Mouse (Mus musculus) midbrain, embryonic 13.5 days (tissue): ENCODE data around the gene Pou2f3. TPM values are rescaled to one million over a fixed set of nuclear protein-coding genes. Genes with fewer than 3 reads are reported as not detected.

ENCODE experiments used
- ATAC-seq: fragments of 200-750 bp; cut with Nextera tagmentation; 2 replicates; pipeline ENCODE4 v1.8.0; 2017; ENCODE audit warnings: mild to moderate bottlenecking, moderate TSS enrichment, moderate library complexity
- H3K27ac ChIP-seq: fragments of 300-500 bp; sonication (generic); 2 replicates; pipeline ENCODE4 v1.5.1; 2015; ENCODE audit warnings: inconsistent platforms, mild to moderate bottlenecking, moderate library complexity
- H3K27me3 ChIP-seq: fragments of 300-500 bp; sonication (generic); 2 replicates; pipeline ENCODE4 v1.6.1; 2015; ENCODE audit warnings: mild to moderate bottlenecking, inconsistent platforms
- H3K36me3 ChIP-seq: fragments of 300-500 bp; sonication (generic); 2 replicates; pipeline ENCODE4 v1.6.1; 2015; ENCODE audit warnings: mild to moderate bottlenecking, inconsistent platforms
- H3K4me1 ChIP-seq: fragments of 300-500 bp; sonication (generic); replicated peaks from 2 replicates; pipeline ENCODE4 v1.6.1; 2015; ENCODE audit warnings: inconsistent platforms
- H3K4me2 ChIP-seq: fragments of 300-500 bp; sonication (generic); replicated peaks from 2 replicates; pipeline ENCODE4 v1.6.1; 2015; ENCODE audit warnings: moderate library complexity, mild to moderate bottlenecking, inconsistent platforms
- H3K4me3 ChIP-seq: fragments of 300-500 bp; sonication (generic); replicated peaks from 2 replicates; pipeline ENCODE4 v1.5.1; 2015; ENCODE audit warnings: mild to moderate bottlenecking, inconsistent platforms
- H3K9ac ChIP-seq: fragments of 300-500 bp; sonication (generic); replicated peaks from 2 replicates; pipeline ENCODE4 v1.6.1; 2015; ENCODE audit warnings: mild to moderate bottlenecking, inconsistent platforms
- H3K9me3 ChIP-seq: fragments of 300-500 bp; sonication (generic); 2 replicates; pipeline ENCODE4 v1.6.1; 2016; ENCODE audit warnings: mild to moderate bottlenecking, inconsistent platforms
- whole genome bisulfite sequencing: fragments of 180-500 bp; shearing (Covaris S2); methylation state at CpG from one replicate; pipeline ENCODE4 v1.1.7; 2015; 5-methylcytosine and 5-hydroxymethylcytosine counted together
- polyA plus RNA-seq: library from polyadenylated mRNA; unstranded; fragments of >200 nt; fragmentation: Nextera tagmentation; extraction: Ambion mirVana; gene quantifications from 2 replicates; pipeline ENCODE4 v1.2.1, GENCODE M21; 2015

The Pou2f3 gene
- 0.08 TPM in 1 of 2 replicates, not detected in the other for polyA plus RNA-seq

GRCm38 (mm10) chr9:43210190-43210682 is at the start of gene Pou2f3:
Gene Pou2f3, minus strand, starts transcription at chr9:43210369.
- H3K36me3 ChIP-seq: no peaks in the 10 kb centered on the region
- 0 out of 2 replicates have a peak within 1 kb of the TSS, but pooled peaks have one; percentile 16 for H3K9ac ChIP-seq
- peaks cover 20% of the 10 kb centered on the region for H3K4me1 ChIP-seq
- no peaks in the 10 kb centered on the region for H3K9me3 ChIP-seq
- WGBS: 1% methylated on average over 13 of the region's 13 CpGs
- H3K27ac ChIP-seq: no peak within 1 kb of the TSS
- peak within 1 kb of the TSS; percentile 22 for H3K4me2 ChIP-seq
- peak; percentile 58 for ATAC-seq
- peaks cover 34% of the 10 kb centered on the region for H3K27me3 ChIP-seq
- H3K4me3 ChIP-seq: no peak within 1 kb of the TSS

GRCm38 (mm10) chr9:43253271-43253681 is 43.1 kb upstream of the Pou2f3 start:
- H3K4me1 ChIP-seq: peaks cover 10% of the 10 kb centered on the region
- WGBS: 19% methylated on average over 5 of the region's 5 CpGs
- no peak overlapping the region for H3K4me2 ChIP-seq
- no peaks in the 10 kb centered on the region for H3K27me3 ChIP-seq
- H3K9ac ChIP-seq: no peak overlapping the region
- H3K36me3 ChIP-seq: no peaks in the 10 kb centered on the region
- no peak for ATAC-seq
- no peak overlapping the region for H3K27ac ChIP-seq
- H3K4me3 ChIP-seq: no peak overlapping the region
- H3K9me3 ChIP-seq: no peaks in the 10 kb centered on the region

DNA sequence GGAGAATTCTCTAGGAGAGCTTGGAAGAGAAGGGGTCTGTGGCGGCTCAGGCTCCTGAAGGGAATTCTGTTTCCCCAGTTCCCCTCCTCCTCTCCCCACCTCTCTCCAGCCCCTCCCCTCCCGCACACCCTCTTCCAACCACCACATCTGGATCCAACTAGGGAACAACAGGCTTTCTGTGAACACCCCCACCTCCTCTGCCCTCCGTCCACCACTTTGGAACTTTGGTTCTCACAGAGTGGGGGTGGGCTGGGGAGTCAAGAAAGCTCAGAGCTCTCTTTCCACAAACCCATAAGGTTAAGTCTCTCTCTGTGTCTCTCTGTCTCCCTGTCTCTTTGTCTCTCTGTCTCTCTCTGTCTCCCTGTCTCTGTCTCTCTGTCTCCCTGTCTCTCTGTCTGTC is 42.6 kb upstream of the Pou2f3 start:
- no peak overlapping the region for H3K27ac ChIP-seq
- no peaks in the 10 kb centered on the region for H3K9me3 ChIP-seq
- no peak overlapping the region for H3K9ac ChIP-seq
- 51% methylated on average over 3 of the region's 3 CpGs for WGBS
- H3K36me3 ChIP-seq: no peaks in the 10 kb centered on the region
- H3K4me1 ChIP-seq: peaks cover 10% of the 10 kb centered on the region
- H3K4me3 ChIP-seq: no peak overlapping the region
- no peak for ATAC-seq
- no peaks in the 10 kb centered on the region for H3K27me3 ChIP-seq
- no peak overlapping the region for H3K4me2 ChIP-seq

- H3K27ac ChIP-seq: no peak overlapping the region
- no peaks in the 10 kb centered on the region for H3K9me3 ChIP-seq
- no peaks in the 10 kb centered on the region for H3K27me3 ChIP-seq
- no peak for ATAC-seq
- no peak overlapping the region for H3K4me3 ChIP-seq
- H3K9ac ChIP-seq: no peak overlapping the region
- no peaks in the 10 kb centered on the region for H3K36me3 ChIP-seq
- H3K4me1 ChIP-seq: peaks cover 10% of the 10 kb centered on the region
- no peak overlapping the region for H3K4me2 ChIP-seq
- WGBS: 93% methylated on average over 2 of the region's 2 CpGs
These were observed 41.6 kb upstream of the Pou2f3 start for GRCm38 (mm10) chr9:43251786-43252185.

- no peak for ATAC-seq
- 57% methylated on average over 10 of the region's 10 CpGs for WGBS
These were observed 36.6 kb upstream of the Pou2f3 start for GRCm38 (mm10) chr9:43246738-43247180.

GRCm38 (mm10) chr9:43245801-43246570 is 35.8 kb upstream of the Pou2f3 start:
- Histone ChIP-seq H3K4me1 (no peaks in the 10 kb centered on the region), H3K4me3 (no peak overlapping the region), H3K9ac (no peak overlapping the region), H3K36me3 (no peaks in the 10 kb centered on the region), H3K9me3 (no peaks in the 10 kb centered on the region), H3K27ac (no peak overlapping the region), H3K4me2 (no peak overlapping the region), H3K27me3 (0 out of 2 replicates have a peak, but pooled peaks cover 3% of the 10 kb centered on the region)
- 86% methylated on average over 7 of the region's 7 CpGs for WGBS
- ATAC-seq: no peak

More at GRCm38 (mm10) chr9:43246738-43247180, 36.6 kb upstream of the Pou2f3 start:
- H3K9ac ChIP-seq: no peak overlapping the region
- H3K4me2 ChIP-seq: no peak overlapping the region
- H3K4me3 ChIP-seq: no peak overlapping the region
- no peaks in the 10 kb centered on the region for H3K9me3 ChIP-seq
- H3K4me1 ChIP-seq: no peaks in the 10 kb centered on the region
- H3K36me3 ChIP-seq: no peaks in the 10 kb centered on the region
- H3K27ac ChIP-seq: no peak overlapping the region
- H3K27me3 ChIP-seq: no peaks in the 10 kb centered on the region

- no peak overlapping the region for H3K4me2 ChIP-seq
- WGBS: 90% methylated on average over 5 of the region's 5 CpGs
- H3K9me3 ChIP-seq: no peaks in the 10 kb centered on the region
- H3K4me3 ChIP-seq: no peak overlapping the region
- H3K4me1 ChIP-seq: peaks cover 20% of the 10 kb centered on the region
- no peak overlapping the region for H3K27ac ChIP-seq
- no peak for ATAC-seq
- no peaks in the 10 kb centered on the region for H3K36me3 ChIP-seq
- H3K27me3 ChIP-seq: peaks cover 34% of the 10 kb centered on the region
- no peak overlapping the region for H3K9ac ChIP-seq
These were observed 32.3 kb upstream of the Pou2f3 start for GRCm38 (mm10) chr9:43242432-43242831.

- 89% methylated on average over 8 of the region's 8 CpGs for WGBS
- Histone ChIP-seq H3K4me3 (no peak overlapping the region), H3K9me3 (no peaks in the 10 kb centered on the region), H3K4me2 (no peak overlapping the region), H3K27ac (no peak overlapping the region), H3K36me3 (no peaks in the 10 kb centered on the region), H3K9ac (no peak overlapping the region), H3K4me1 (peaks cover 20% of the 10 kb centered on the region), H3K27me3 (peaks cover 38% of the 10 kb centered on the region)
- no peak for ATAC-seq
These were observed 31.8 kb upstream of the Pou2f3 start for GRCm38 (mm10) chr9:43241970-43242369.

DNA sequence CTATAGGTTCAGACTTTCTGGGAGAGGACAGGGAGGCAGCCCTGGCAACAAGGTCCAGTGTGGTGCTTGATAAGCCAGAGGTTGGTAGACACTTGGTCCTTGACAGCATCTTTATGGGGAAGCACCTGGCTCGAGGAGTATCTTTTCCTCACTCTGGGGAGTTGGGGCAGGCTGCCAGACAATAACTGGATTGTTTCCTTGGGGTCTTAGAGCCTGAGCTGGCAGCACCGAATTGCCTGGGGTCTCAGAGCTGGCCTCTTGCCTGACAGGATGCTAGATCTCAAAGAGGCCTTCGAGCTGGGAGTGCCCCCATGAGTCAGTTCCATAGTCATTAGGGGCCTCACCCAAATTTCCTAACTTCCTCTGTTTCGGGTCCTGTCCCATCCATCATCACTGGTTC is 31.1 kb upstream of the Pou2f3 start:
- Histone ChIP-seq H3K9me3 (no peaks in the 10 kb centered on the region), H3K9ac (no peak overlapping the region), H3K4me2 (no peak overlapping the region), H3K27ac (no peak overlapping the region), H3K4me3 (no peak overlapping the region), H3K27me3 (peaks cover 44% of the 10 kb centered on the region), H3K36me3 (no peaks in the 10 kb centered on the region), H3K4me1 (peaks cover 20% of the 10 kb centered on the region)
- WGBS: 58% methylated on average over 4 of the region's 4 CpGs
- no peak for ATAC-seq

DNA sequence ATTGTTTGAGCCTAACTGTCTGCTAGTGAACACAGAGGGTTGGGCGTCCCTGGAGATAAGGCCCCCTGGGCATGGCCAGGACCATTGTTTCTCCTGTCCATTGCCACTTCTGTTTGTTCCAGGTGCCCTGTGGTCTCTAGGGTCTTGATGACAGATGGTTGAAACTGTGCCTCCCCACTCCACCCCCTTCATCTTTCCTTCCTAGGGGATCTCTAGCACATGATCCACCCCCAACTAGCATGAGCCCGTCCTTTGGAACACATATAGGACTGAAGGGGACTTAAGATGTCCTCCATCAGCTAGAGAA is 30.4 kb upstream of the Pou2f3 start:
- Histone ChIP-seq H3K27ac (no peak overlapping the region), H3K9ac (no peak overlapping the region), H3K27me3 (peaks cover 44% of the 10 kb centered on the region), H3K4me2 (peak overlapping the region; percentile 76), H3K4me3 (no peak overlapping the region), H3K4me1 (peaks cover 20% of the 10 kb centered on the region), H3K36me3 (no peaks in the 10 kb centered on the region), H3K9me3 (no peaks in the 10 kb centered on the region)
- ATAC-seq: no peak
- 55% methylated on average over 2 of the region's 2 CpGs for WGBS

- peak; percentile 86 for ATAC-seq
- Histone ChIP-seq H3K4me3 (peak within 1 kb of the TSS; percentile 53), H3K4me2 (peak within 1 kb of the TSS; percentile 76), H3K27ac (no peak within 1 kb of the TSS), H3K27me3 (peaks cover 44% of the 10 kb centered on the region), H3K36me3 (no peaks in the 10 kb centered on the region), H3K9me3 (no peaks in the 10 kb centered on the region), H3K4me1 (peaks cover 20% of the 10 kb centered on the region), H3K9ac (peak within 1 kb of the TSS; percentile 64)
- WGBS: 1% methylated on average over 42 of the region's 44 CpGs
These were observed 29.8 kb upstream of the Pou2f3 start, which contains the start of gene Oaf for GRCm38 (mm10) chr9:43239712-43240593. Gene Oaf, minus strand, starts transcription at chr9:43239911.
